Mouse (Mus musculus) neural tube, embryonic 15.5 days (tissue): ENCODE results near the gene Spata2. TPM values are rescaled to one million over a fixed set of nuclear protein-coding genes. Genes with fewer than 3 reads are reported as not detected.

Source experiments
- ATAC-seq: fragments of 200-750 bp; cut with Nextera tagmentation; 2 replicates; pipeline ENCODE4 v1.8.0; 2017; ENCODE audit warnings: mild to moderate bottlenecking, moderate TSS enrichment, moderate library complexity; ENCODE audit not compliant: low FRiP score
- H3K27ac ChIP-seq: fragments of 300-500 bp; sonication (generic); replicated peaks from 2 replicates; pipeline ENCODE4 v1.5.1; 2015; ENCODE audit warnings: mild to moderate bottlenecking, inconsistent platforms
- H3K27me3 ChIP-seq: fragments of 300-500 bp; sonication (generic); replicated peaks from 2 replicates; pipeline ENCODE4 v1.6.1; 2015; ENCODE audit warnings: inconsistent platforms
- H3K36me3 ChIP-seq: fragments of 300-500 bp; sonication (generic); 2 replicates; pipeline ENCODE4 v1.6.1; 2015; ENCODE audit warnings: inconsistent platforms
- H3K4me1 ChIP-seq: fragments of 300-500 bp; sonication (generic); 2 replicates; pipeline ENCODE4 v1.6.1; 2015; ENCODE audit warnings: inconsistent platforms
- H3K4me2 ChIP-seq: fragments of 300-500 bp; sonication (generic); 2 replicates; pipeline ENCODE4 v1.6.1; 2015; ENCODE audit warnings: inconsistent platforms, mild to moderate bottlenecking, moderate library complexity
- H3K4me3 ChIP-seq: fragments of 300-500 bp; sonication (generic); replicated peaks from 2 replicates; pipeline ENCODE4 v1.5.1; 2015; ENCODE audit warnings: mild to moderate bottlenecking, inconsistent platforms
- H3K9ac ChIP-seq: fragments of 300-500 bp; sonication (generic); replicated peaks from 2 replicates; pipeline ENCODE4 v1.6.1; 2015; ENCODE audit warnings: mild to moderate bottlenecking, inconsistent platforms
- H3K9me3 ChIP-seq: fragments of 300-500 bp; sonication (generic); replicated peaks from 2 replicates; pipeline ENCODE4 v1.6.1; 2016; ENCODE audit warnings: inconsistent platforms
- WGBS: fragments of 180-500 bp; shearing (Covaris S2); methylation state at CpG from one replicate; pipeline ENCODE4 v1.1.7; 2015; ENCODE audit warnings: mixed read lengths; 5-methylcytosine and 5-hydroxymethylcytosine counted together
- polyA plus RNA-seq: library from polyadenylated mRNA; unstranded; fragments of >200 nt; fragmentation: Nextera tagmentation; extraction: Ambion mirVana; gene quantifications from 2 replicates; pipeline ENCODE4 v1.2.1, GENCODE M21; 2015

Spata2 gene
- polyA plus RNA-seq, 1 experiment from 2014 or later = 28.6 TPM

DNA sequence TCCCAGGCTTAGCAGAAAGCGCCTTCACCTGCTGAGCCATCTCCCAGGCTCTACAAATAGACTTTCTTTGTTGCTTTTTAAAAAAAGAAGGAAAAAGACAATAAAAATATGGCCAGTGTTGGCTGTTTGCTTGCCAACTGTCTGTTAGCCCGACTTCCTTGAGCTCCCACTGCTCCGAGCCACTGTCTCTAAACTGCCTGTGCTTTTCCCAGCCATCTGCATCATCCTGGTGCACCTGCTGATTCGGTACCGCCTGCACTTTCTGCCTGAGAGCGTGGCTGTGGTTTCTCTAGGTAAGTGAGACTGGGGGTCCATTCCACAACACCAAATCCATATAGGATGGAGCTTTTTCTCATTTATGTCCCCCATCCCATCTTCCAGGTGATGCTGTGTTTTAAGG, 58.1 kb downstream of the Spata2 start:
- no peak overlapping the region for H3K9ac ChIP-seq
- H3K4me1 ChIP-seq = no peaks in the 10 kb centered on the region
- H3K4me3 ChIP-seq = no peak overlapping the region
- H3K27ac ChIP-seq = no peak overlapping the region
- no peak overlapping the region for H3K4me2 ChIP-seq
- ATAC-seq = no peak
- peaks cover 19% of the 10 kb centered on the region for H3K36me3 ChIP-seq
- H3K27me3 ChIP-seq = no peaks in the 10 kb centered on the region
- no peaks in the 10 kb centered on the region for H3K9me3 ChIP-seq
- whole genome bisulfite sequencing = 95% methylated on average over 6 of the region's 6 CpGs

DNA sequence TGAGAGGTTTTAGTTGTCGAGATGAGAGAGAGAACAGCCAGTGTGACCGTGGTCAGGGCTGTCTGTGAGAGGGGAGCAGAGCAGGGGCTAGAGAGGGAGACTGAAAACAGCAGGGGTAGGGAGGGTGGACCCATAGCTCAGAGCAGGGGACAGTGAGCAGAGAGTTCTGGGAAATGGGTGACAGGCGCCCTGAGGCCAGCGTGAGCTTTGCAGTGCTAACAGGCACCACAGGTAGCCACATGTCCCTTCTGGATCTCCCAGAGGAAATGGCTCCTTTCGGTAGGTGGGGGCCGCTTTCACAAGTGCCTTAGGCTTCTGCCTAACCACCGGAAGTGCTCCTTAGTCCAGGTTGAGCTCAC, 61.3 kb downstream of the Spata2 start:
- WGBS = 91% methylated on average over 7 of the region's 7 CpGs
- Histone ChIP-seq H3K4me2 (no peak overlapping the region), H3K27me3 (no peaks in the 10 kb centered on the region), H3K9ac (no peak overlapping the region), H3K4me1 (no peaks in the 10 kb centered on the region), H3K4me3 (no peak overlapping the region), H3K9me3 (no peaks in the 10 kb centered on the region), H3K36me3 (peaks cover 34% of the 10 kb centered on the region), H3K27ac (no peak overlapping the region)
- no peak for ATAC-seq

Other genes with a start within 250 kb of the Spata2 start
- gene B4galt5, start 143.7 kb downstream of the Spata2 start, polyA plus RNA-seq = 19.9 and 28.4 TPM in 2 replicates
- gene Slc9a8, start 71.2 kb downstream of the Spata2 start, polyA plus RNA-seq = 21.2 and 22.1 TPM in 2 replicates
- gene Rnf114, start 242 bp downstream of the Spata2 start, polyA plus RNA-seq = 98.4 and 106 TPM in 2 replicates
- gene Snai1, start 45.3 kb upstream of the Spata2 start, polyA plus RNA-seq = 6.3 and 8.6 TPM in 2 replicates
- gene Ube2v1, start 139.2 kb upstream of the Spata2 start, polyA plus RNA-seq = 351 and 371 TPM in 2 replicates
- 8.0 and 13.8 TPM in 2 replicates for gene Gm20431, start 168.6 kb upstream of the Spata2 start, polyA plus RNA-seq
- 2.5 and 3.4 TPM in 2 replicates for gene Cebpb, start 196.0 kb upstream of the Spata2 start, polyA plus RNA-seq
- gene Tmem189, start 196.9 kb upstream of the Spata2 start, polyA plus RNA-seq = 41.4 and 44.1 TPM in 2 replicates